Mouse (Mus musculus) leukemia stem cell, adult 10-12 weeks (primary cell): ENCODE results near the gene Ercc1. TPM values are rescaled to one million over a fixed set of nuclear protein-coding genes. Genes with fewer than 3 reads are reported as not detected.

ENCODE experiments used
- polyA plus RNA-seq: library from polyadenylated mRNA; stranded (reverse); fragments of >175 nt; gene quantifications from 2 replicates; pipeline ENCODE4 v1.2.3, GENCODE M21; 2012; ENCODE audit warnings: low replicate concordance

The Ercc1 gene
- 21.3 and 28.9 TPM in 2 replicates for polyA plus RNA-seq

GRCm38 (mm10) chr7:19344237-19344847 lies at the start of gene Ercc1:
TSS of gene Ercc1 (plus strand) at chr7:19344778.

GRCm38 (mm10) chr7:19309884-19310641 lies 34.5 kb upstream of the Ercc1 start, which contains the start of gene Fosb:
TSS of gene Fosb (minus strand) at chr7:19310051.

GRCm38 (mm10) chr7:19359299-19359891 lies 14.8 kb downstream of the Ercc1 start, which contains the start of the genes Cd3eap and Ppp1r13l:
TSS of gene Cd3eap (minus strand) at chr7:19359483.
TSS of gene Ppp1r13l (plus strand) at chr7:19359749.

GRCm38 (mm10) chr7:19381377-19382165 lies 37.0 kb downstream of the Ercc1 start, which contains the start of gene Ercc2:
TSS of gene Ercc2 (plus strand) at chr7:19382010.

GRCm38 (mm10) chr7:19403731-19404296 lies 59.2 kb downstream of the Ercc1 start, which contains the start of gene Klc3:
TSS of gene Klc3 (minus strand) at chr7:19404104.

GRCm38 (mm10) chr7:19404476-19404875 lies 59.9 kb downstream of the Ercc1 start, which contains the start of gene Ckm:
TSS of gene Ckm (plus strand) at chr7:19404776.

Other genes with a start within 250 kb of the Ercc1 start
- 0.07 TPM in 1 of 2 replicates, not detected in the other for gene Gm4969, start 226.4 kb upstream of the Ercc1 start, polyA plus RNA-seq
- 28.1 and 39.2 TPM in 2 replicates for gene Fbxo46, start 224.9 kb upstream of the Ercc1 start, polyA plus RNA-seq
- gene Qpctl, start 195.5 kb upstream of the Ercc1 start, polyA plus RNA-seq = 9.8 and 13.7 TPM in 2 replicates
- gene Snrpd2, start 195.1 kb upstream of the Ercc1 start, polyA plus RNA-seq = 24.1 and 39.0 TPM in 2 replicates
- 0.07 TPM in 1 of 2 replicates, not detected in the other for gene Gipr, start 178.7 kb upstream of the Ercc1 start, polyA plus RNA-seq
- 6.5 and 12.1 TPM in 2 replicates for gene Eml2, start 168.4 kb upstream of the Ercc1 start, polyA plus RNA-seq
- 0.88 and 1.3 TPM in 2 replicates for gene Gpr4, start 132.2 kb upstream of the Ercc1 start, polyA plus RNA-seq
- gene Opa3, start 116.4 kb upstream of the Ercc1 start, polyA plus RNA-seq = 10.7 and 15.7 TPM in 2 replicates
- 240 and 739 TPM in 2 replicates for gene Vasp, start 73.0 kb upstream of the Ercc1 start, polyA plus RNA-seq
- gene Ppm1n, start 64.7 kb upstream of the Ercc1 start, polyA plus RNA-seq = 0.62 and 1.2 TPM in 2 replicates
- gene Rtn2, start 62.2 kb upstream of the Ercc1 start, polyA plus RNA-seq = 0.57 and 1.1 TPM in 2 replicates
- 1.1 and 5.9 TPM in 2 replicates for gene Fosb, start 34.7 kb upstream of the Ercc1 start, polyA plus RNA-seq
- gene Cd3eap, start 14.7 kb downstream of the Ercc1 start, polyA plus RNA-seq = 35.9 and 52.0 TPM in 2 replicates
- 19.1 and 23.9 TPM in 2 replicates for gene Ppp1r13l, start 15.0 kb downstream of the Ercc1 start, polyA plus RNA-seq
- gene Ercc2, start 37.2 kb downstream of the Ercc1 start, polyA plus RNA-seq = 43.1 and 62.1 TPM in 2 replicates
- 1.8 and 4.2 TPM in 2 replicates for gene Klc3, start 59.3 kb downstream of the Ercc1 start, polyA plus RNA-seq
- gene Ckm, start 60.0 kb downstream of the Ercc1 start, polyA plus RNA-seq = 0.33 and 0.72 TPM in 2 replicates
- 18.3 and 53.5 TPM in 2 replicates for gene Mark4, start 114.0 kb downstream of the Ercc1 start, polyA plus RNA-seq
- 0.96 and 3.4 TPM in 2 replicates for gene Exoc3l2, start 118.6 kb downstream of the Ercc1 start, polyA plus RNA-seq
- gene Bloc1s3, start 163.6 kb downstream of the Ercc1 start, polyA plus RNA-seq = 5.1 and 6.1 TPM in 2 replicates
- 53.1 and 54.0 TPM in 2 replicates for gene Trappc6a, start 163.6 kb downstream of the Ercc1 start, polyA plus RNA-seq
- 0.13 and 0.14 TPM in 2 replicates for gene Nkpd1, start 173.1 kb downstream of the Ercc1 start, polyA plus RNA-seq
- gene Ppp1r37, start 218.3 kb downstream of the Ercc1 start, polyA plus RNA-seq = 143 and 152 TPM in 2 replicates
- gene Zfp296, start 232.5 kb downstream of the Ercc1 start, polyA plus RNA-seq = 10.0 and 11.1 TPM in 2 replicates
- 22.7 and 43.0 TPM in 2 replicates for gene Gemin7, start 232.8 kb downstream of the Ercc1 start, polyA plus RNA-seq